Mouse (Mus musculus): Measurements from ENCODE around the gene Pold4. TPM values are rescaled to one million over a fixed set of nuclear protein-coding genes. Genes with fewer than 3 reads are reported as not detected.

Gene Pold4
- total and polyA plus RNA-seq, 3 experiments: 36.8 to 76.4 (median 53.4) TPM

DNA sequence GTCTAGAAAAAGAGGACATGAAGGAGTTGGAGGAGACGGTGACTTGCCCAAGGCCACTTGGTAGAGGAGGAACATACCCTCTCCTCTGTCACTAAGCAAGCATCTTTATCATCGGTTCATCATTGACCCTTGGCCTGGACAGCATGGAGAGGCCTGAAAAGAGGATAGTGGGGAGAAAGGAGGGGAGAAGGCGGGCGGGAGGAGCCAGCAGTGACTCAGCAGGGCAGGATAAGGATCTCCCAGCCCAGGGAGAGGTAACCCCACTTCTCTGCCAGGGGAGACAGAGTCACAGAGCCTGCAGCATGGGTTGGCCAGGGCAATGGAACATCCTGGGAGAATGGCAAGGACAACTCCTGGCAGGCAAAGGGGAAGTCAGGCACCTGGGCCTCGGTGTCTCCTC is 23.1 kb upstream of the Pold4 start:
- H3K79me2 ChIP-seq (replicated peaks; ENCODE audit: control insufficient read depth, extremely low read depth, insufficient read depth, poor library complexity, severe bottlenecking): no peaks in the 10 kb centered on the region
- H3K9ac ChIP-seq (ENCODE audit: insufficient read depth, low read depth): no peak overlapping the region
- dilution Hi-C loops (cut with MboI; ENCODE audit: extremely low pct_ligation_motif_present, extremely low pct_unique_long_range_greater_than_20kb, low sequenced_read_pairs) (no loop called here), in situ Hi-C loops (cut with MboI; ENCODE audit: low pct_ligation_motif_present, low pct_unique_long_range_greater_than_20kb, low sequenced_read_pairs) (no loop called here)
- TF ChIP-seq POLR2AphosphoS2 (IDR thresholded peaks at IDR 0.05; ENCODE audit: low read depth, low read length) (no peak), NELFE (IDR thresholded peaks at IDR 0.05; ENCODE audit: low read depth, low read length) (no peak), ZC3H11A (IDR thresholded peaks at IDR 0.05; ENCODE audit: low read depth, low read length) (no peak), E2F4 (IDR thresholded peaks at IDR 0.05; ENCODE audit: insufficient replicate concordance, low read depth, low read length) (no peak), SMC3 (IDR thresholded peaks at IDR 0.05; ENCODE audit: low read depth, low read length) (no peak), JUN (IDR thresholded peaks at IDR 0.05; ENCODE audit: insufficient read depth, low read depth, low read length) (no peak), PAX5 (IDR thresholded peaks at IDR 0.05; ENCODE audit: low read length) (no peak), CHD2 (IDR thresholded peaks at IDR 0.05; ENCODE audit: low read length) (no peak), TCF12 (IDR thresholded peaks at IDR 0.05; ENCODE audit: low read depth, low read length) (no peak), UBTF (IDR thresholded peaks at IDR 0.05; ENCODE audit: low read depth, low read length) (no peak), MAFK (IDR thresholded peaks at IDR 0.05; ENCODE audit: insufficient replicate concordance, low read length) (no peak), MYC (IDR thresholded peaks at IDR 0.05; ENCODE audit: low read depth, low read length) (no peak), POLR2A (IDR thresholded peaks at IDR 0.05; ENCODE audit: low read depth, low read length) (no peak), ZKSCAN1 (IDR thresholded peaks at IDR 0.05; ENCODE audit: borderline replicate concordance, low read depth, low read length) (no peak), RCOR1 (conservative IDR thresholded peaks at IDR 0.05; ENCODE audit: low read depth, low read length) (no peak), NRF1 (IDR thresholded peaks at IDR 0.05; ENCODE audit: low read depth, low read length) (no peak), TBP (conservative IDR thresholded peaks at IDR 0.05; ENCODE audit: low read depth, low read length) (no peak), CHD1 (IDR thresholded peaks at IDR 0.05; ENCODE audit: low read depth, low read length) (no peak)
- H3K27me3 ChIP-seq (replicated peaks): peaks cover 30% of the 10 kb centered on the region
- H3K27ac ChIP-seq (ENCODE audit: insufficient read depth, low read depth): no peak overlapping the region
- no peak overlapping the region for H3K4me3 ChIP-seq (replicated peaks in 1 of 3; ENCODE audit: low read depth in 2 of 3, low read length in 2 of 3, poor library complexity in 1 of 3)
- no peak overlapping the region for H3K4me2 ChIP-seq (ENCODE audit: insufficient read depth, low read depth, poor library complexity, severe bottlenecking)
- H3K4me1 ChIP-seq (ENCODE audit: control insufficient read depth in 1 of 2, insufficient read depth in 2 of 2): peaks cover 15 to 25% of the 10 kb centered on the region in 2 experiments
- no peaks in the 10 kb centered on the region for H3K9me3 ChIP-seq (replicated peaks; ENCODE audit: low read length)
- H3K36me3 ChIP-seq (replicated peaks in 1 of 2; ENCODE audit: control insufficient read depth in 1 of 2, insufficient read depth in 1 of 2, low read length in 1 of 2): no peaks in the 10 kb centered on the region
- DNase-seq (ENCODE audit: extremely low read depth): no peak

DNA sequence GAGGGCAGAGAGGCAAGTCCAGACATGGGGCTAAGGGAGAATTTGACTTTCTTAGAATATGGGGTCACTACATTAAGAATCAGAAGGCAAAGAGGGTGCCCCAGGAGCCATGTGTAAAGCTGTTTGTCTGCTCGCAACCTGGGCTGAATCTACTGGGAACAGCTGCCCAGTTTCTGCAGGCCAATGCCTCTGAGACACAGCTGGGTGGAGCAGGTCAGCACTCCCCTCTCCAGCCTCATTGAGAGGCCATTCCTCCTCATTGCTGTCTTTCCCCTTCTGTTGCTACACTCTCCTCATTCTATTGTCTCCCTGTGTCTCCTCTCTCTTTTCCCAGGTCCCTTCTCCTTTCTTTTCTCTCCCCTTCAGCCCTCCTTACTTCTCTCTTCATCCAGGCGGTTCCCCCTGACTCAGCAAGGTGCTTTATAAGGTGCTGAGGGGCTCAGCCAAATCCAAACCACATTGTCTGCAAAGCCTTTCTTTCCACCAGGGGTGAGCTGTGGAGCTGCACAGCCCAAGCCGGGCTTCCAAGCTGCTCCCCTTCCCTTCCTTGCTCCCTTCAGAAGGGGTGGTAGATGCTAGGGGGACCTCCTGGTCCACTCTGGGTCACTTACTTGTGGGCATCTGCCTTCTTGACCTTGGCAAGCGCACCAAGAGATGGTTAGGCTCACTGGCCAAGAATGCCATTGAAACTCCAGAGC is 19.7 kb upstream of the Pold4 start:
- Histone ChIP-seq H3K4me3 (replicated peaks in 1 of 3; ENCODE audit: low read depth in 2 of 3, low read length in 2 of 3, poor library complexity in 1 of 3) (no peak overlapping the region), H3K36me3 (replicated peaks in 1 of 2; ENCODE audit: control insufficient read depth in 1 of 2, insufficient read depth in 1 of 2, low read length in 1 of 2) (no peaks in the 10 kb centered on the region), H3K9me3 (replicated peaks; ENCODE audit: low read length) (no peaks in the 10 kb centered on the region), H3K79me2 (replicated peaks; ENCODE audit: control insufficient read depth, extremely low read depth, insufficient read depth, poor library complexity, severe bottlenecking) (no peaks in the 10 kb centered on the region), H3K4me2 (ENCODE audit: insufficient read depth, low read depth, poor library complexity, severe bottlenecking) (no peak overlapping the region), H3K27me3 (replicated peaks) (peaks cover 59% of the 10 kb centered on the region), H3K4me1 (ENCODE audit: control insufficient read depth in 1 of 2, insufficient read depth in 2 of 2) (peaks cover 19 to 25% of the 10 kb centered on the region in 2 experiments), H3K9ac (ENCODE audit: insufficient read depth, low read depth) (no peak overlapping the region), H3K27ac (ENCODE audit: insufficient read depth, low read depth) (no peak overlapping the region)
- no peak for DNase-seq (ENCODE audit: extremely low read depth)
- in situ Hi-C loops (cut with MboI; ENCODE audit: low pct_ligation_motif_present, low pct_unique_long_range_greater_than_20kb, low sequenced_read_pairs): no loop called here
- dilution Hi-C loops (cut with MboI; ENCODE audit: extremely low pct_ligation_motif_present, extremely low pct_unique_long_range_greater_than_20kb, low sequenced_read_pairs): no loop called here
- no peak for TF ChIP-seq CHD2 (IDR thresholded peaks at IDR 0.05; ENCODE audit: low read length)
- TF ChIP-seq TBP (conservative IDR thresholded peaks at IDR 0.05; ENCODE audit: low read depth, low read length): no peak
- no peak for TF ChIP-seq JUN (IDR thresholded peaks at IDR 0.05; ENCODE audit: insufficient read depth, low read depth, low read length)
- TF ChIP-seq GABPA (IDR thresholded peaks at IDR 0.05; ENCODE audit: insufficient replicate concordance, low read depth, low read length): no peak
- no peak for TF ChIP-seq ZKSCAN1 (IDR thresholded peaks at IDR 0.05; ENCODE audit: borderline replicate concordance, low read depth, low read length)
- no peak for TF ChIP-seq POLR2AphosphoS2 (IDR thresholded peaks at IDR 0.05; ENCODE audit: low read depth, low read length)
- TF ChIP-seq MAZ (IDR thresholded peaks at IDR 0.05; ENCODE audit: low read depth, low read length): no peak
- TF ChIP-seq SIN3A (IDR thresholded peaks at IDR 0.05; ENCODE audit: low read length): no peak
- TF ChIP-seq MAFK (IDR thresholded peaks at IDR 0.05; ENCODE audit: insufficient replicate concordance, low read length): no peak
- no peak for TF ChIP-seq RAD21 (IDR thresholded peaks at IDR 0.05; ENCODE audit: low read depth, low read length)
- TF ChIP-seq ELF1 (IDR thresholded peaks at IDR 0.05; ENCODE audit: low read depth, low read length): no peak
- TF ChIP-seq KAT2A (IDR thresholded peaks at IDR 0.05; ENCODE audit: insufficient replicate concordance, low read length): no peak
- no peak for TF ChIP-seq BHLHE40 (IDR thresholded peaks at IDR 0.05; ENCODE audit: low read depth, low read length)
- TF ChIP-seq USF2 (conservative IDR thresholded peaks at IDR 0.05; ENCODE audit: low read depth, low read length): no peak
- no peak for TF ChIP-seq POLR2A (IDR thresholded peaks at IDR 0.05; ENCODE audit: low read depth, low read length)
- TF ChIP-seq E2F4 (IDR thresholded peaks at IDR 0.05; ENCODE audit: insufficient replicate concordance, low read depth, low read length): no peak
- no peak for TF ChIP-seq HCFC1 (IDR thresholded peaks at IDR 0.05; ENCODE audit: low read depth, low read length)
- no peak for TF ChIP-seq PAX5 (IDR thresholded peaks at IDR 0.05; ENCODE audit: low read length)
- TF ChIP-seq CHD1 (IDR thresholded peaks at IDR 0.05; ENCODE audit: low read depth, low read length): no peak

Measured in CH12.LX (cell line).